Mouse (Mus musculus): Measurements from ENCODE around the gene Fuca1.

DNA sequence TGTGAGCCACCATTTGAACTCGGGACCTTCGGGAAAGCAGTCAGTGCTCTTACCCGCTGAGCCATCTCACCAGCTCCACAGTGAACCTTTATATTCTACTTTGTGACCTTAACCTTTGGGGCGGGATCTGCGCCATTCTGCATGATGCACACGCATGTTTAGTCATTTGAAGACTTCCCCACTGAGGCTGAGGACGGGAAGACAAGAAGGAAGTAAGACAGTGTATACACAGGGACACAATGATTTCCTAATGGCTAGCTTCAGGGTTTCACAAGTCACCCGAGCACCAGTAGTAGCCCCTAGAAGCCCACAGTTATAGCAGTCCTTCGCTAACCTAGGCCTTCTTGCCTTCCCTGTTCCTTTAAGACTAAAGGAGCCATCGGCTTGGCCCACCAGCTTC is 25.2 kb downstream of the Fuca1 start:
- no peak for TF ChIP-seq GATA1 (IDR thresholded peaks at IDR 0.05; ENCODE audit: borderline replicate concordance, low read length)
- no peak for TF ChIP-seq FLI1 (IDR thresholded peaks at IDR 0.05; ENCODE audit: low read length)

All from megakaryocyte, embryonic 14.5 days (primary cell).